Mouse (Mus musculus) kidney, postnatal 0 days (tissue): ENCODE data around the gene Mylk. TPM values are rescaled to one million over a fixed set of nuclear protein-coding genes. Genes with fewer than 3 reads are reported as not detected.

Experiments
- ATAC-seq: fragments of 200-750 bp; cut with Nextera tagmentation; replicated peaks from 2 replicates; pipeline ENCODE4 v1.8.0; 2017; ENCODE audit warnings: low read depth, moderate number of reproducible peaks, moderate TSS enrichment, moderate library complexity; ENCODE audit not compliant: low FRiP score
- DNase-seq: peaks from one replicate; pipeline ENCODE4 v3.0.0-alpha.2; 2016; ENCODE audit warnings: low spot score
- H3K27ac ChIP-seq: fragments of 300-500 bp; sonication (generic); 2 replicates; pipeline ENCODE4 v1.5.1; 2014; ENCODE audit warnings: mild to moderate bottlenecking
- H3K27me3 ChIP-seq: fragments of 300-500 bp; sonication (generic); 2 replicates; pipeline ENCODE4 v1.6.1; 2014; ENCODE audit warnings: low read length, mixed read lengths; ENCODE audit not compliant: insufficient read depth
- H3K36me3 ChIP-seq: fragments of 300-500 bp; sonication (generic); 2 replicates; pipeline ENCODE4 v1.6.1; 2014; ENCODE audit warnings: low read length, mixed read lengths; ENCODE audit not compliant: insufficient read depth
- H3K4me1 ChIP-seq: fragments of 300-500 bp; sonication (generic); replicated peaks from 2 replicates; pipeline ENCODE4 v1.6.1; 2014; ENCODE audit warnings: antibody characterized with exemption, low read length, mixed read lengths; ENCODE audit not compliant: insufficient read depth
- H3K4me2 ChIP-seq: fragments of 300-500 bp; sonication (generic); 2 replicates; pipeline ENCODE4 v1.6.1; 2014; ENCODE audit warnings: mild to moderate bottlenecking, low read length, moderate library complexity, mixed read lengths
- H3K4me3 ChIP-seq: fragments of 300-500 bp; sonication (generic); replicated peaks from 2 replicates; pipeline ENCODE4 v1.5.1; 2014; ENCODE audit warnings: low read depth, low read length
- H3K9ac ChIP-seq: fragments of 300-500 bp; sonication (generic); 2 replicates; pipeline ENCODE4 v1.6.1; 2014; ENCODE audit warnings: low read depth, low read length
- H3K9me3 ChIP-seq: fragments of 300-500 bp; sonication (generic); replicated peaks from 2 replicates; pipeline ENCODE4 v1.6.1; 2016; ENCODE audit warnings: low read length, inconsistent platforms, mixed read lengths
- CTCF ChIP-seq: IDR thresholded peaks from 2 replicates; pipeline ENCODE4 v1.5.1; 2016; ENCODE audit warnings: antibody characterized with exemption, low read depth, mild to moderate bottlenecking, moderate library complexity
- WGBS: fragments of 180-500 bp; shearing (Covaris S2); extraction: QIAGEN DNeasy Blood & Tissue Kit; methylation state at CpG from one replicate; pipeline ENCODE4 v1.1.7; 2014; 5-methylcytosine and 5-hydroxymethylcytosine counted together
- polyA plus RNA-seq: library from polyadenylated mRNA; unstranded; fragments of >200 nt; fragmentation: Nextera tagmentation; extraction: Ambion mirVana; gene quantifications from 2 replicates; pipeline ENCODE4 v1.2.1, GENCODE M21; 2015

The Mylk gene
- polyA plus RNA-seq, 1 experiment from 2014 or later, result 68.5 TPM

DNA sequence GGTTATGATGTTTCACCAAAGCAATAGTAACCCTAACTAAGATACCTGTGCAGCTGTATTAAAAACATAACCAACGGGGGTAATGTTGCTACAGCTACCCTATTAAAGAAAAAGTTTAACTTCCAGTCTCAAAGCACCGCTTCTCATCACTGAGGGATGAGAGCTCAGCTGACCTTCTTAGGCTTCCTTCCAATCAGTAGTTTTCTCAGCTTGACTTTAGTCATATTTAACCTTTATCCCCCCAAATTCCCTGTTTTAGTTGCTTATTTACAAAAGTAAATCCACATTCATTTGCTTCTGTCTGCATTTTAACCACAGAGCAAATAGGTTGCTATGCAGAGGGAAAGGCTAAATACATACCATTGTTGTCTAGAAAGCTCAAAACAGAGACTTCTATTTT is 259.7 kb downstream of the Mylk start:
- 65% methylated on average over 2 of the region's 2 CpGs for WGBS
- no peaks in the 10 kb centered on the region for H3K36me3 ChIP-seq
- DNase-seq (no peak), ATAC-seq (no peak)
- H3K27me3 ChIP-seq, result no peaks in the 10 kb centered on the region
- H3K9me3 ChIP-seq, result no peaks in the 10 kb centered on the region
- H3K4me2 ChIP-seq, result no peak overlapping the region
- no peak overlapping the region for H3K9ac ChIP-seq
- H3K4me3 ChIP-seq, result no peak overlapping the region
- TF ChIP-seq CTCF, result no peak
- H3K4me1 ChIP-seq, result no peaks in the 10 kb centered on the region; the same call in 1 of the 2 replicates
- no peak overlapping the region for H3K27ac ChIP-seq

DNA sequence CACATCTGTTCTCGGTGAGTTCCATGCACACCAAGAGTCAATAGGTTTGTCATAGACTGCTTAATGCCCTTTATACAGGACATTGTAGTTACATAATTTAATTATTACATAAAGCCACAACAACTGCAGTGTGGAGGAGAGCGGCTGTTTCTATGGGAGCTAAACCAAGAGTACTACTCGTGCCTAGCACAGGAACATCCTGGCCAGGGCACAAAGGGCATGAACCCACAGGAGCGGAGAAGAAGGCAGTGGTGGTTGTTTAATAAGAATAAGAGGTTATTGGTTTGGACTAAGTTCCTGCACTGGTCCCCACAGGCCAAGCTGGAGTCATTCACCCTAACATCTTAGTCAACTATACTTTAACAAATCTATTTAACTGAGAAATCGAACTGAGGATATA is 261.2 kb downstream of the Mylk start:
- H3K9me3 ChIP-seq, result no peaks in the 10 kb centered on the region
- no peak overlapping the region for H3K27ac ChIP-seq
- DNase-seq (no peak), ATAC-seq (no peak)
- H3K4me1 ChIP-seq, result no peaks in the 10 kb centered on the region
- no peak overlapping the region for H3K4me3 ChIP-seq
- H3K36me3 ChIP-seq, result no peaks in the 10 kb centered on the region
- WGBS, result 79% methylated on average over 5 of the region's 5 CpGs
- H3K9ac ChIP-seq, result no peak overlapping the region
- no peaks in the 10 kb centered on the region for H3K27me3 ChIP-seq
- no peak overlapping the region for H3K4me2 ChIP-seq
- no peak for TF ChIP-seq CTCF

GRCm38 (mm10) chr16:35007361-35007760 is 262.4 kb downstream of the Mylk start:
- no peaks in the 10 kb centered on the region for H3K36me3 ChIP-seq
- no peak overlapping the region for H3K27ac ChIP-seq
- DNase-seq, result no peak
- no peaks in the 10 kb centered on the region for H3K9me3 ChIP-seq
- H3K4me2 ChIP-seq, result no peak overlapping the region
- no peaks in the 10 kb centered on the region for H3K4me1 ChIP-seq
- H3K4me3 ChIP-seq, result no peak overlapping the region
- 41% methylated on average over 1 of the region's 1 CpGs for WGBS
- no peak for TF ChIP-seq CTCF
- ATAC-seq, result no peak
- no peak overlapping the region for H3K9ac ChIP-seq
- no peaks in the 10 kb centered on the region for H3K27me3 ChIP-seq

GRCm38 (mm10) chr16:35008447-35008846 is 263.4 kb downstream of the Mylk start:
- no peak for ATAC-seq
- Histone ChIP-seq H3K9me3 (no peaks in the 10 kb centered on the region), H3K27me3 (no peaks in the 10 kb centered on the region), H3K4me2 (no peak overlapping the region), H3K27ac (no peak overlapping the region), H3K4me1 (no peaks in the 10 kb centered on the region), H3K4me3 (no peak overlapping the region), H3K9ac (no peak overlapping the region), H3K36me3 (no peaks in the 10 kb centered on the region)
- no peak for TF ChIP-seq CTCF
- DNase-seq, result no peak

DNA sequence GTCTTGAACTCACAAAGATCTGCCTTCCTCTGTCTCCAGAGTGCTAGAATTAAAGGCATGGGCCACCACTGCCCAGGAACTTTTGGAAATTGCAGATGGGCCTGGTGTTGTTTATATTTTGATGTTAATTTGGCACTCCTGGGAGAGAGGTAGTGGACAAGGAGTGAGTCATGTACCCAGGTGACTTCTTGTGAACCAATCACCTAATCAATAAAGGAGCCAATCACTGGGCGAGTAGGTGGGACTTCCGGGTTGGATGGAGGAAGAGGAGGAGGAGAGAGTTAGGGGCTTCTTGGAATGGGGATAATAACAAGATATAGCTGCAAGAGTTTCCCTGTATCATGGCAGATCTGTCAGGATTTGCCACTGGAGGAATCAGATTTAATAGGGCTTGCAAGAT is 268.5 kb downstream of the Mylk start:
- no peaks in the 10 kb centered on the region for H3K9me3 ChIP-seq
- TF ChIP-seq CTCF, result no peak
- H3K27me3 ChIP-seq, result no peaks in the 10 kb centered on the region
- no peaks in the 10 kb centered on the region for H3K4me1 ChIP-seq
- ATAC-seq (no peak), DNase-seq (no peak)
- no peak overlapping the region for H3K4me3 ChIP-seq
- no peak overlapping the region for H3K9ac ChIP-seq
- no peak overlapping the region for H3K27ac ChIP-seq
- H3K36me3 ChIP-seq, result no peaks in the 10 kb centered on the region
- WGBS, result 93% methylated on average over 2 of the region's 2 CpGs
- H3K4me2 ChIP-seq, result no peak overlapping the region

DNA sequence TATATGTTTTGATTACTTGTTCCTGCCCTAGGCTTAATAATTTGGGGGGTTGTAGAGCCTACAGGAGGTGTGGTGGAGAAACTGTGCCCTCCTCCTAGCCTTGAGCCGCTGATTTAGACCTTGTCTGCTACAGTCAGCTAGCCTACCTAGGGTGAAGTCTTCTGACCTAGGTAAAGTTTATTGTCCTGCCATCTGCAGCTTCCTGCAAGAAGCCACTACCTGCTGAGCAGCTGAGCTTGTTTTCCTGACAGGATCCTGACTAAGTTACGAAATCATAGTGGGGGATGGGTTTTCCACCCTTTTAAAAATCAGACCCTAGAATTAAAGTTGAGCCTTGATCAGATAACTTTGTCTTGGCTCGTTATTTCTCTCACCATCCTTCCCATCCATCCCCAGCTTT is 271.5 kb downstream of the Mylk start:
- 72% methylated on average over 3 of the region's 3 CpGs for WGBS
- Histone ChIP-seq H3K4me2 (no peak overlapping the region), H3K4me1 (no peaks in the 10 kb centered on the region), H3K4me3 (no peak overlapping the region), H3K27me3 (no peaks in the 10 kb centered on the region), H3K36me3 (no peaks in the 10 kb centered on the region), H3K9ac (no peak overlapping the region), H3K27ac (no peak overlapping the region), H3K9me3 (no peaks in the 10 kb centered on the region)
- ATAC-seq, result no peak
- no peak for TF ChIP-seq CTCF
- no peak for DNase-seq

DNA sequence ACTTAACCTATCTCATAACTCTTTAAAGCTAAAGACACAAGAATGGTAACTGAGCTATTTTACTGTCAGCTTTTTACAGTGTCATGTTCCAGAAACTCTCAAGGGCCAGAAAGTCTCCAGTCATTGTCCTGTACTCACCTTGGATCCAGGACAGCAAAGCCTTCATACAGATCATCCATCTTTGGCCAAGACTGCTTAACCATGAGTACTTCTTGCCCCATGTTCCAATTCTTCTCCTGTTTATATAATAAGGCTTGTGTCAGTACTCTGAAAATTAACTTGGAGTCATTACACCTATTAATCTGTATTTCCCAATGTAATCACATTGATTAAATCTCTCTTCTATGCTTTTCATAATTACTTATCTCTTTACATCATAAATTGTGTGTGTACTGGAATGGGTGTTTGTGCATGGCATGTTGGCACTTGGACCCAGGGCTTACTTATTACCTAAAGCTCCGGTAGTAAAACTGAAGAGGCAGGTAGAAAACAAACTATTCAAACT is 273.5 kb downstream of the Mylk start:
- no peak overlapping the region for H3K4me2 ChIP-seq
- H3K4me3 ChIP-seq, result no peak overlapping the region
- no peaks in the 10 kb centered on the region for H3K9me3 ChIP-seq
- H3K27me3 ChIP-seq, result no peaks in the 10 kb centered on the region
- H3K36me3 ChIP-seq, result no peaks in the 10 kb centered on the region
- 82% methylated on average over 1 of the region's 1 CpGs for WGBS
- H3K4me1 ChIP-seq, result no peaks in the 10 kb centered on the region
- no peak overlapping the region for H3K9ac ChIP-seq
- ATAC-seq, result no peak
- no peak overlapping the region for H3K27ac ChIP-seq
- no peak for DNase-seq
- no peak for TF ChIP-seq CTCF
